Mouse (Mus musculus): ENCODE data around the gene Adgrv1.

DNA sequence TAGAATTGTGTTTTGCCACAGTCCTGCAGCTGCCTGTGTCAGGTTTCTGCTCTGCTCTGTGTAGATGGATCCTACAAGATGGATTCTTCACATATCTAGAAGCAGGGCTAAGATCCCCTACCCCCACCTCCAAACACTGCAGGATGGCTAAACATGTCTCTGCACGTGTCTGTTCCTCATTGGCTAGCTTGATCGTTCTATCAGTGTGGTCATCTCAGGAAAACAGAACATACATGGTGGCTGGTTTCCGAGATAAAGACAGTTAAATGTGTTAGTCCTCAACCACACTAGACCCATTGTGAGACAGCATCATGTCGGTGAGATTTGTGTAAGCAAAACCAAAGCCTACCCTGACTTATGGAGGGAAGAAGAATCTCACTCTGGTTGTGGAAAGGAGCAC is 456.1 kb downstream of the Adgrv1 start:
- no peak for TF ChIP-seq EP300 (IDR thresholded peaks at IDR 0.05; ENCODE audit: low read depth)
- no peak for TF ChIP-seq CTCF (IDR thresholded peaks at IDR 0.05; ENCODE audit: low read depth)
